ENCODE assay signal across 15 mouse cellular contexts in the genomic region with DNA sequence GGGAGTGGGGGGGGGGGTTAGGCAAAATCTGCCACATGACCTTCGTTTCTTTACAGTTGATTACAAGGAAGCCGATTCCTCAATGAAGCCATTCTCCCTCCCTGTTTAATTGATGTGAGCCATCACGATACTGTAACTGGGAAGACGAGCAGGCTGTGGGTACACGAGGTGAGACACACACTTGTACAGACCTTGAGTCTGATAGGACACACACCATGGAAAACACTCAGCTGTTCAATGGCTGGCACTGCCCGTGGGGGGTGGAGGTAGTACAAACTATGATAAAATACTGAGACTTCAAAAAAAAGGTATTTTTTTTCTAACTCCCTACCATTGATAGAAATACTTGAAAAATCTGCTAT.
DNase-seq lines count a peak whose midpoint lies in the region; ATAC-seq and TF ChIP-seq lines count a peak whose summit lies in the region.
"Had no signal": no experiment of that assay in that cellular context is flagged by ENCODE, and none has a peak within 500 bp of the region (broad histone marks: within the 10 kb centered on the region; RNA-seq: fewer than 3 reads in every experiment).

No protein-coding gene starts in this region.

- H3K4me3 ChIP-seq in embryonic facial prominence, embryonic 13.5 days, result no peak overlapping the region
- H3K4me3 ChIP-seq in embryonic facial prominence, embryonic 10.5 days, result no peak overlapping the region
- H3K4me3 ChIP-seq in lung, embryonic 16.5 days (ENCODE audit: low read length), result no peak overlapping the region
- H3K4me3 ChIP-seq in lung, adult 2 months (replicated peaks; ENCODE audit: extremely low read depth, low read depth, low read length), result no peak overlapping the region
- no peak overlapping the region for H3K4me3 ChIP-seq in hindbrain, embryonic 15.5 days
- H3K4me3 ChIP-seq in neural tube, embryonic 14.5 days (ENCODE audit: low read depth, low read length), result no peak overlapping the region
- H3K4me3 ChIP-seq: lung, embryonic 15.5 days; megakaryocyte, embryonic 14.5 days; stomach, embryonic 15.5 days had no signal

- no peak for DNase-seq in embryonic facial prominence, embryonic 10.5 days (ENCODE audit: low spot score)
- DNase-seq in lung, adult 2 months, result no peak
- DNase-seq in gastrocnemius, postnatal 10 days, result no peak
- DNase-seq in ovary, postnatal 10 days (ENCODE audit: low spot score), result no peak
- DNase-seq: adrenal gland, adult 8-10 months; cerebellum, adult 18-20 months; kidney, adult 9 months; liver had no signal

- TF ChIP-seq CTCF in lung, adult 2 months (IDR thresholded peaks at IDR 0.05; ENCODE audit: insufficient read depth, low read length), result no peak

- peak overlapping the region; percentile 24; the same call in 1 of the 2 replicates for H3K4me2 ChIP-seq in embryonic facial prominence, embryonic 13.5 days
- 0 out of 2 replicates have a peak overlapping the region, but pooled peaks have one; percentile 18 for H3K4me2 ChIP-seq in lung, embryonic 16.5 days (ENCODE audit: low read depth, low read length)
- H3K4me2 ChIP-seq in hindbrain, embryonic 15.5 days, result peak overlapping the region; percentile 31
- peak overlapping the region; percentile 38; the same call in 1 of the 2 replicates for H3K4me2 ChIP-seq in neural tube, embryonic 14.5 days (ENCODE audit: low read depth, low read length)
- H3K4me2 ChIP-seq: lung, embryonic 15.5 days; stomach, embryonic 15.5 days had no signal

- 53% methylated on average over 6 of the region's 6 CpGs for WGBS in embryonic facial prominence, embryonic 13.5 days
- 80% methylated on average over 6 of the region's 6 CpGs for WGBS in embryonic facial prominence, embryonic 10.5 days
- WGBS in lung, embryonic 16.5 days, result 60% methylated on average over 6 of the region's 6 CpGs
- 75% methylated on average over 6 of the region's 6 CpGs for WGBS in lung, adult 2 months
- 41% methylated on average over 6 of the region's 6 CpGs for WGBS in hindbrain, embryonic 15.5 days
- WGBS in neural tube, embryonic 14.5 days, result 27% methylated on average over 6 of the region's 6 CpGs

- no peaks in the 10 kb centered on the region for H3K36me3 ChIP-seq in embryonic facial prominence, embryonic 13.5 days
- H3K36me3 ChIP-seq in embryonic facial prominence, embryonic 10.5 days (replicated peaks), result no peaks in the 10 kb centered on the region
- H3K36me3 ChIP-seq in lung, embryonic 16.5 days (ENCODE audit: control insufficient read depth, insufficient read depth, low read length), result no peaks in the 10 kb centered on the region
- H3K36me3 ChIP-seq in hindbrain, embryonic 15.5 days, result no peaks in the 10 kb centered on the region
- no peaks in the 10 kb centered on the region for H3K36me3 ChIP-seq in neural tube, embryonic 14.5 days (ENCODE audit: control insufficient read depth, insufficient read depth, low read length)
- H3K36me3 ChIP-seq: lung, embryonic 15.5 days; stomach, embryonic 15.5 days had no signal

- TF ChIP-seq POLR2A in lung, adult 2 months (IDR thresholded peaks at IDR 0.05; ENCODE audit: borderline replicate concordance, extremely low read depth, low read depth, low read length), result no peak

- H3K27ac ChIP-seq in embryonic facial prominence, embryonic 13.5 days, result no peak overlapping the region
- H3K27ac ChIP-seq in embryonic facial prominence, embryonic 10.5 days (replicated peaks), result no peak overlapping the region
- H3K27ac ChIP-seq in lung, embryonic 16.5 days (ENCODE audit: low read length), result no peak overlapping the region
- H3K27ac ChIP-seq in hindbrain, embryonic 15.5 days (replicated peaks), result no peak overlapping the region
- peak overlapping the region; percentile 62 for H3K27ac ChIP-seq in neural tube, embryonic 14.5 days (ENCODE audit: low read depth, low read length)
- H3K27ac ChIP-seq: lung, embryonic 15.5 days; stomach, embryonic 15.5 days had no signal

- H3K27me3 ChIP-seq in embryonic facial prominence, embryonic 13.5 days, result peaks cover 11% of the 10 kb centered on the region; the same call in 1 of the 2 replicates
- peaks cover 10% of the 10 kb centered on the region; the same call in 1 of the 2 replicates for H3K27me3 ChIP-seq in embryonic facial prominence, embryonic 10.5 days (replicated peaks; ENCODE audit: low read depth, poor library complexity, severe bottlenecking)
- no peaks in the 10 kb centered on the region for H3K27me3 ChIP-seq in lung, embryonic 16.5 days (ENCODE audit: control insufficient read depth, insufficient read depth, low read depth, low read length)
- 0 out of 2 replicates have a peak, but pooled peaks cover 4% of the 10 kb centered on the region for H3K27me3 ChIP-seq in hindbrain, embryonic 15.5 days
- no peaks in the 10 kb centered on the region for H3K27me3 ChIP-seq in neural tube, embryonic 14.5 days (ENCODE audit: control insufficient read depth, insufficient read depth, low read length)
- H3K27me3 ChIP-seq: lung, embryonic 15.5 days; megakaryocyte, embryonic 14.5 days; stomach, embryonic 15.5 days had no signal

- no peaks in the 10 kb centered on the region for H3K9me3 ChIP-seq in embryonic facial prominence, embryonic 13.5 days
- no peaks in the 10 kb centered on the region for H3K9me3 ChIP-seq in embryonic facial prominence, embryonic 10.5 days
- H3K9me3 ChIP-seq in lung, embryonic 16.5 days (ENCODE audit: control insufficient read depth, low read length), result no peaks in the 10 kb centered on the region
- no peaks in the 10 kb centered on the region for H3K9me3 ChIP-seq in hindbrain, embryonic 15.5 days
- H3K9me3 ChIP-seq in neural tube, embryonic 14.5 days (ENCODE audit: control insufficient read depth, low read length), result no peaks in the 10 kb centered on the region
- H3K9me3 ChIP-seq: lung, embryonic 15.5 days; stomach, embryonic 15.5 days had no signal

- H3K9ac ChIP-seq in embryonic facial prominence, embryonic 13.5 days, result no peak overlapping the region
- no peak overlapping the region for H3K9ac ChIP-seq in lung, embryonic 16.5 days (ENCODE audit: low read length)
- no peak overlapping the region for H3K9ac ChIP-seq in hindbrain, embryonic 15.5 days
- H3K9ac ChIP-seq in neural tube, embryonic 14.5 days (replicated peaks; ENCODE audit: low read depth, low read length), result no peak overlapping the region
- H3K9ac ChIP-seq: lung, embryonic 15.5 days; stomach, embryonic 15.5 days had no signal

- peaks cover 16% of the 10 kb centered on the region for H3K4me1 ChIP-seq in embryonic facial prominence, embryonic 13.5 days
- peaks cover 15% of the 10 kb centered on the region for H3K4me1 ChIP-seq in embryonic facial prominence, embryonic 10.5 days
- peaks cover 3% of the 10 kb centered on the region; the same call in 1 of the 2 replicates for H3K4me1 ChIP-seq in lung, embryonic 16.5 days (replicated peaks; ENCODE audit: control insufficient read depth, insufficient read depth, low read length)
- no peaks in the 10 kb centered on the region for H3K4me1 ChIP-seq in lung, adult 2 months (ENCODE audit: control insufficient read depth, insufficient read depth, low read length)
- H3K4me1 ChIP-seq in hindbrain, embryonic 15.5 days (replicated peaks), result peaks cover 9% of the 10 kb centered on the region; the same call in 1 of the 2 replicates
- H3K4me1 ChIP-seq in neural tube, embryonic 14.5 days (ENCODE audit: control insufficient read depth, insufficient read depth, low read length), result peaks cover 2% of the 10 kb centered on the region; the same call in 1 of the 2 replicates
- H3K4me1 ChIP-seq: megakaryocyte, embryonic 14.5 days; stomach, embryonic 15.5 days had no signal

- no peak for ATAC-seq in embryonic facial prominence, embryonic 13.5 days (ENCODE audit: insufficient number of reproducible peaks, insufficient read depth, low FRiP score, low TSS enrichment, low read depth)
- no peak for ATAC-seq in lung, embryonic 16.5 days (ENCODE audit: low read depth)
- peak; percentile 54 for ATAC-seq in hindbrain, embryonic 15.5 days (ENCODE audit: low FRiP score, low read depth)
- ATAC-seq in neural tube, embryonic 14.5 days (ENCODE audit: low read depth), result peak; percentile 65

Comparison
In these comparisons a context has a peak if more than half of its experiments do, and no peak if none do; other contexts are left out.
1. ATAC-seq: peak in hindbrain, embryonic 15.5 days (single experiment) and neural tube, embryonic 14.5 days (single experiment); none in embryonic facial prominence, embryonic 13.5 days (single experiment) and lung, embryonic 16.5 days (single experiment).
2. Peak in every context shown above with its lines, with median percentiles within 50 percentile points of each other: H3K4me2 ChIP-seq.